Mouse (Mus musculus) embryonic facial prominence, embryonic 12.5 days (tissue): Measurements from ENCODE around the gene Angel1. TPM values are rescaled to one million over a fixed set of nuclear protein-coding genes. Genes with fewer than 3 reads are reported as not detected.

Experiments used
- ATAC-seq: fragments of 200-750 bp; cut with Nextera tagmentation; 2 replicates; pipeline ENCODE4 v1.8.0; 2017; ENCODE audit not compliant: insufficient number of reproducible peaks, insufficient read depth, low FRiP score, low TSS enrichment
- H3K27ac ChIP-seq: fragments of 300-500 bp; sonication (generic); 2 replicates; pipeline ENCODE4 v1.5.1; 2016; ENCODE audit warnings: mild to moderate bottlenecking
- H3K27me3 ChIP-seq: fragments of 300-500 bp; sonication (generic); 2 replicates; pipeline ENCODE4 v1.6.1; 2016; ENCODE audit warnings: mild to moderate bottlenecking, moderate library complexity
- H3K36me3 ChIP-seq: fragments of 300-500 bp; sonication (generic); 2 replicates; pipeline ENCODE4 v1.6.1; 2016; ENCODE audit warnings: mild to moderate bottlenecking
- H3K4me1 ChIP-seq: fragments of 300-500 bp; sonication (generic); 2 replicates; pipeline ENCODE4 v1.6.1; 2016
- H3K4me2 ChIP-seq: fragments of 300-500 bp; sonication (generic); replicated peaks from 2 replicates; pipeline ENCODE4 v1.6.1; 2016; ENCODE audit warnings: mild to moderate bottlenecking, moderate library complexity
- H3K4me3 ChIP-seq: fragments of 300-500 bp; sonication (generic); 2 replicates; pipeline ENCODE4 v1.5.1; 2016; ENCODE audit warnings: mild to moderate bottlenecking
- H3K9ac ChIP-seq: fragments of 300-500 bp; sonication (generic); 2 replicates; pipeline ENCODE4 v1.6.1; 2016; ENCODE audit warnings: mild to moderate bottlenecking, moderate library complexity
- H3K9me3 ChIP-seq: fragments of 300-500 bp; sonication (generic); 2 replicates; pipeline ENCODE4 v1.6.1; 2016; ENCODE audit warnings: mild to moderate bottlenecking, moderate library complexity
- WGBS: fragments of 180-500 bp; shearing (Covaris S2); methylation state at CpG from one replicate; pipeline ENCODE4 v1.1.7; 2016; 5-methylcytosine and 5-hydroxymethylcytosine counted together
- polyA plus RNA-seq: library from polyadenylated mRNA; unstranded; fragments of >200 nt; fragmentation: Nextera tagmentation; extraction: Ambion mirVana; gene quantifications from 2 replicates; pipeline ENCODE4 v1.2.1, GENCODE M21; 2016

Angel1 gene
- polyA plus RNA-seq, 1 experiment from 2014 or later = 13.9 TPM

DNA sequence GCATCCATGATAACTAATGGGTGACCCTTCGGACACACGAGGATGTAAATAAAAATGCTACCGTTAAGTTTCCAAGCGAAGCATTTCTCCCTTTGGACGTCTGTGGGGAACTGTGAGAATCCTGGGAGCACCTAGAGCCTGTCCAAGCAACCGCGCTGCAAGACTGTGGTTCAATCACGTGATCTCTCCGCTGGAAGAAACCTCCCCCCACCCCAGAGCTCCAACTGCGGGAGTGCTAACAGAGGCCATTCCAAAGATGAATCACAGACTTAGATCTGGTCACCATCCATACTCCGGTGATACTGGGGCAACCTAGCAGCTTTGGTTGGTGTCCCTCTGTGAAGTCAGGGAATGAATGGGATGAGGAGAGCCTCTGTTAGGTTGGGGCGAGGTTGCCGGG, 34.8 kb upstream of the Angel1 start:
- H3K4me2 ChIP-seq = no peak overlapping the region
- H3K9ac ChIP-seq = no peak overlapping the region
- no peak for ATAC-seq
- H3K36me3 ChIP-seq = no peaks in the 10 kb centered on the region
- 74% methylated on average over 13 of the region's 13 CpGs for WGBS
- H3K9me3 ChIP-seq = no peaks in the 10 kb centered on the region
- H3K4me1 ChIP-seq = no peaks in the 10 kb centered on the region
- no peak overlapping the region for H3K27ac ChIP-seq
- H3K4me3 ChIP-seq = no peak overlapping the region
- H3K27me3 ChIP-seq = no peaks in the 10 kb centered on the region; the same call in 1 of the 2 replicates

DNA sequence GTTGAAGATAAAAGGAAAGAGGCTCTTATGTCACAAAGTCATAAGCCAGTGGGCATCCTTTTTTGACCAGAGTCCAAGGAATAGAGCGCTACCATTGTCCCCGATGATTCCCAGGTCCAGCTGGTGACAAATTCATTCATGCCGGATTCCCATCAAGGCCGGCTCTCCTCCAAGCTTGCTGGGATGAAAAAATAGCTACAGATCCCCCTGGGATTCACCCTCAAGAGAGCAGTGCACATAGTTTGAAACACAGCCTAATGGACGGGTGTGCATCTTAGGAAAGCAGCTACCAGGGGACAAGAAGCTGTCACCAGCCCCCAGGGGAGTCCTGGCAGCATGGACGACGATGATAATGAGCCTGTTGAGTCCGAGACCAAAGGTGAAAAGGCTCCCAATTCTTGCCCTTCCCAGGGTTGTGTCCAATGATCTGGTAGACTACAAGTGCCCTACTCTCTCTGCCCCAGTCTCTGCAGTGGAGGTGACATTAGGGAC, 8.1 kb upstream of the Angel1 start, which contains the start of gene Lrrc74a:
Lrrc74a (plus strand) TSS at position 51 of the 492 bp plus-strand sequence.
- H3K4me2 ChIP-seq = no peak within 1 kb of the TSS

DNA sequence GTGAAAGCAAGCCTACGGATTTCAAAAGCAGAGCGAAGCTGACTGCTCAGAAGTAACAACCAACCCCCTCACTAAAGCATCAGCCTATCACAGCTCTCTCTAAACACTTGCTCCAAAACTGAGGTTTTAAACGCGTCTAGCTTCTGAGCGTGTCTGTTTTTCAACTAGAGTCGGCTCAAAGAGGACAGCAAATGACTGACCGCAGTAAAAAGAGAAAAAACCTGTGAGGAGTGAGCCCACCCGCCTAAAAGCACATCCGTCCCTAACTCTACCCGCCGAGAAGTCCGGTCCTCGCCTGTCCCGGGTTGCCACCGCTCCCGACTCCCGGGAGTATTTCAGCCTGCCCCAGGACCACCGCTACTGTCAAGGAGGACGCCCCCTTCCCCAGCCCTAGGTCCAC, 554 bp downstream of the Angel1 start:
- Histone ChIP-seq H3K4me1 (0 out of 2 replicates have a peak, but pooled peaks cover 3% of the 10 kb centered on the region), H3K4me3 (peak overlapping the region; percentile 83), H3K9me3 (no peaks in the 10 kb centered on the region), H3K36me3 (no peaks in the 10 kb centered on the region), H3K4me2 (peak overlapping the region; percentile 76), H3K9ac (peak overlapping the region; percentile 69), H3K27ac (peak overlapping the region; percentile 57; the same call in 1 of the 2 replicates), H3K27me3 (no peaks in the 10 kb centered on the region)
- WGBS = 0% methylated on average over 19 of the region's 19 CpGs
- peak; percentile 24 for ATAC-seq

More for the DNA sequence above, 8.1 kb upstream of the Angel1 start, which contains the start of gene Lrrc74a:
- H3K27ac ChIP-seq = no peak within 1 kb of the TSS
- H3K9me3 ChIP-seq = no peaks in the 10 kb centered on the region
- H3K27me3 ChIP-seq = no peaks in the 10 kb centered on the region
- no peaks in the 10 kb centered on the region for H3K36me3 ChIP-seq
- H3K9ac ChIP-seq = no peak within 1 kb of the TSS
- no peaks in the 10 kb centered on the region for H3K4me1 ChIP-seq
- 89% methylated on average over 8 of the region's 8 CpGs for WGBS
- H3K4me3 ChIP-seq = no peak within 1 kb of the TSS
- no peak for ATAC-seq

DNA sequence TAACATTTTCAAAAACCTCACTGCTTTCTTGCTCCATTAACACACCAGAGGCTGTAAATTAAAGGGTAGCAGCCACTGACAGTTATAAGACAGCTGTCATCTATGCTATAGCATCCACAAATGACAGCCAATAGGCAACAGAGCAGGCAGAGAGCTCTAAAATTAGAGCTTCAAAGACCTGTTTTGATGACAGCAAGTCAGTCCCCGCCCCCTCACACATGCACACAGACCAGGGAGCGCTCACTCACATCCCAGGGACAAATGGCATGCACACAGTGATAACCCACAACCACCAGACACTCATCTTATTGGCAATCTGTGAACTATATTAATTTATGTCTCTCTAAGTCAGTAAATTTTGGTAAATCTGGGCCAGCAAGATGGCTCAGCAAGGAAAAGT, 2.0 kb downstream of the Angel1 start:
- H3K4me3 ChIP-seq = no peak overlapping the region
- no peak for ATAC-seq
- no peaks in the 10 kb centered on the region for H3K36me3 ChIP-seq
- 0 out of 2 replicates have a peak, but pooled peaks cover 3% of the 10 kb centered on the region for H3K4me1 ChIP-seq
- 74% methylated on average over 2 of the region's 2 CpGs for WGBS
- H3K9me3 ChIP-seq = no peaks in the 10 kb centered on the region
- H3K4me2 ChIP-seq = no peak overlapping the region
- no peak overlapping the region for H3K27ac ChIP-seq
- H3K9ac ChIP-seq = no peak overlapping the region
- H3K27me3 ChIP-seq = no peaks in the 10 kb centered on the region

GRCm38 (mm10) chr12:86721453-86721852, 4.8 kb downstream of the Angel1 start:
- no peak overlapping the region for H3K9ac ChIP-seq
- H3K9me3 ChIP-seq = no peaks in the 10 kb centered on the region
- no peak for ATAC-seq
- no peak overlapping the region for H3K4me2 ChIP-seq
- no peak overlapping the region for H3K4me3 ChIP-seq
- no peak overlapping the region for H3K27ac ChIP-seq
- 84% methylated on average over 5 of the region's 5 CpGs for WGBS
- no peaks in the 10 kb centered on the region for H3K27me3 ChIP-seq
- H3K4me1 ChIP-seq = 0 out of 2 replicates have a peak, but pooled peaks cover 3% of the 10 kb centered on the region
- peaks cover 4% of the 10 kb centered on the region; the same call in 1 of the 2 replicates for H3K36me3 ChIP-seq

DNA sequence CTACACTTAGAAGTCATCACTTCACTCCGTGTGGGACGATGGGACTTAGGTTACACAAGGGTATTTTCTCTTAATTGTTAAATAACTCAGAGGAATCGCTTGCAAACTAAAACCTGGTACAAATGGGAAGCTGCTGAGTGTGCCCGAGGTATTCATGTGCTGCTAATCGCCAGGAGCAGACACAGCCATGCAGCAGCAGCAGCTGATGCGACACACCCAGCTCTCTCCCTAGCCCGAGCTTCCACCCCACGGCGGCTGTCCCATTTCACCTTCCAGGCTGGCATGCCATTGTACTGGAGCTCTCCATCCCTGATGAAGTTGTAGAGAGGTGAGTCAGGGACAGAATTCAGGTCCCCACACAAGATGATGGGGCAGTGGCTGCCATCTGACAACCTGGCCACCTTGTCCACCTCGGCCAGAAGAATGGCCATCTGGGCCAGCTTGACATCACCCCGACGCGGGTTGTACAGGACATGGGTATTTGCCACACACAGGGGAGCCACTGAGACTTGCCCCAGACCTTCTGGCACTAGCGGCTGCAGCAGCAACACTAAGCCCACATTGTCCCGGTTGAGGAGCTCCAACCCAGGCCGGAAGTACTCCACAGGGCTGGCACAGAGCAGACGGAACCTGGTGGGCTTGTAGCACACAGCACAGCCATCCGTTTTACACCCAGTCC, 6.2 kb downstream of the Angel1 start:
- H3K4me1 ChIP-seq = 0 out of 2 replicates have a peak, but pooled peaks cover under 1% of the 10 kb centered on the region
- H3K9me3 ChIP-seq = no peaks in the 10 kb centered on the region
- no peak overlapping the region for H3K9ac ChIP-seq
- H3K27me3 ChIP-seq = no peaks in the 10 kb centered on the region
- 82% methylated on average over 18 of the region's 18 CpGs for WGBS
- H3K4me3 ChIP-seq = no peak overlapping the region
- no peak overlapping the region for H3K4me2 ChIP-seq
- no peak overlapping the region for H3K27ac ChIP-seq
- no peak for ATAC-seq
- peaks cover 4% of the 10 kb centered on the region; the same call in 1 of the 2 replicates for H3K36me3 ChIP-seq

- H3K4me3 ChIP-seq = no peak overlapping the region
- peaks cover 4% of the 10 kb centered on the region; the same call in 1 of the 2 replicates for H3K36me3 ChIP-seq
- no peak for ATAC-seq
- no peaks in the 10 kb centered on the region for H3K27me3 ChIP-seq
- H3K9me3 ChIP-seq = no peaks in the 10 kb centered on the region
- no peak overlapping the region for H3K27ac ChIP-seq
- H3K9ac ChIP-seq = no peak overlapping the region
- H3K4me1 ChIP-seq = no peaks in the 10 kb centered on the region
- 91% methylated on average over 11 of the region's 11 CpGs for WGBS
- no peak overlapping the region for H3K4me2 ChIP-seq
Observed at GRCm38 (mm10) chr12:86716962-86717361, 9.3 kb downstream of the Angel1 start.

DNA sequence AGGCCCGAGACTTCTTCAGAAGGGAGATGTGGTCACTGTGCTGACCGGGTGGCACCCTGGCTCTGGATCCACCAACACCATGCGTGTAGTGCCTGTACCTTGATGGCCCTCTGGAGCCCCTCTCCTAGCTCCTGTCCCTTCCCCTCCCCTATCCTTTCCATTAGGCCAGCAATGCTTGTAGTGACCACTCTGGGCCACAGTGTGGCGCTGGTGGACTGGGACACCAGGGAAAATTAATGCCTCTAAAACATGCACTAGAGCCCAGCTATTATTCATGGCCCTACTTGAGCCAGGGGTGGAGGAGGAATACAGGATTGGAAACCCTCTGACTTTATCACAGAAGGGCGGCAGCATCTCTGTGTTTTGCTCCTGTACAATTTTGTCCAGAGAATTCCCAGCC, 10.9 kb downstream of the Angel1 start:
- Histone ChIP-seq H3K36me3 (peaks cover 4% of the 10 kb centered on the region; the same call in 1 of the 2 replicates), H3K4me3 (no peak overlapping the region), H3K27me3 (no peaks in the 10 kb centered on the region), H3K9ac (no peak overlapping the region), H3K27ac (no peak overlapping the region), H3K4me2 (no peak overlapping the region), H3K4me1 (no peaks in the 10 kb centered on the region), H3K9me3 (no peaks in the 10 kb centered on the region)
- ATAC-seq = no peak
- 51% methylated on average over 5 of the region's 5 CpGs for WGBS

DNA sequence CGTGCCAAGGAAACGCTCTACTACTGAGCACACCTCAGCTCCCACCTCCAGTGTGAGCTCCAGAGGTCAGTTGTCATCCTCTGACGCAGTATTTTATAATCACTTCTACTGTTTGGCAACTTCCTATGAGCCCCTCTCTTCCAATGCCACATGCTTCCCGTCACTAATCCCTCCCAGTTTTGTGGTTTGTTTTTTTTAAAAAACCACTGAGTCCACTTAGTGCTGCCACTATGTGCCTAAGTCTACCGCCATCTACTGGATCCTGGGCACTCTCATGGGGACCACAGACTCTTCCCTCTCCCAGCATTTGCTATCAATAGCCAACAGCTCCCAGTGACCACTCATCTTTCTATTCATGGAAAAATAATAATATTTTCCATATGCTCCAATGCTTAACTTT, 12.2 kb downstream of the Angel1 start:
- no peaks in the 10 kb centered on the region for H3K9me3 ChIP-seq
- H3K4me3 ChIP-seq = no peak overlapping the region
- no peak overlapping the region for H3K27ac ChIP-seq
- no peak for ATAC-seq
- H3K4me1 ChIP-seq = no peaks in the 10 kb centered on the region
- no peak overlapping the region for H3K4me2 ChIP-seq
- H3K27me3 ChIP-seq = no peaks in the 10 kb centered on the region
- H3K36me3 ChIP-seq = peaks cover 4% of the 10 kb centered on the region; the same call in 1 of the 2 replicates
- 68% methylated on average over 5 of the region's 5 CpGs for WGBS
- no peak overlapping the region for H3K9ac ChIP-seq

GRCm38 (mm10) chr12:86705843-86706242, 20.4 kb downstream of the Angel1 start:
- H3K27me3 ChIP-seq = no peaks in the 10 kb centered on the region
- H3K36me3 ChIP-seq = no peaks in the 10 kb centered on the region
- H3K4me2 ChIP-seq = no peak overlapping the region
- 82% methylated on average over 5 of the region's 5 CpGs for WGBS
- no peak overlapping the region for H3K27ac ChIP-seq
- ATAC-seq = no peak
- H3K4me1 ChIP-seq = 0 out of 2 replicates have a peak, but pooled peaks cover under 1% of the 10 kb centered on the region
- no peak overlapping the region for H3K4me3 ChIP-seq
- no peaks in the 10 kb centered on the region for H3K9me3 ChIP-seq
- no peak overlapping the region for H3K9ac ChIP-seq

GRCm38 (mm10) chr12:86702690-86703089, 23.6 kb downstream of the Angel1 start:
- Histone ChIP-seq H3K36me3 (no peaks in the 10 kb centered on the region), H3K9ac (no peak overlapping the region), H3K4me3 (no peak overlapping the region), H3K9me3 (no peaks in the 10 kb centered on the region), H3K4me2 (no peak overlapping the region), H3K27me3 (no peaks in the 10 kb centered on the region), H3K27ac (no peak overlapping the region), H3K4me1 (peaks cover 12% of the 10 kb centered on the region)
- WGBS = 90% methylated on average over 3 of the region's 3 CpGs
- no peak for ATAC-seq

GRCm38 (mm10) chr12:86701491-86701890, 24.8 kb downstream of the Angel1 start:
- H3K27ac ChIP-seq = no peak overlapping the region

More at GRCm38 (mm10) chr12:86701491-86701890, 24.8 kb downstream of the Angel1 start:
- Histone ChIP-seq H3K4me1 (peaks cover 12% of the 10 kb centered on the region), H3K9me3 (no peaks in the 10 kb centered on the region), H3K4me3 (no peak overlapping the region), H3K9ac (no peak overlapping the region), H3K27me3 (no peaks in the 10 kb centered on the region), H3K4me2 (no peak overlapping the region), H3K36me3 (peaks cover 5% of the 10 kb centered on the region; the same call in 1 of the 2 replicates)
- WGBS = 86% methylated on average over 4 of the region's 4 CpGs
- no peak for ATAC-seq
